Mouse (Mus musculus): ENCODE results near the gene Osgin1. TPM values are rescaled to one million over a fixed set of nuclear protein-coding genes. Genes with fewer than 3 reads are reported as not detected.

Gene Osgin1
- polyA plus RNA-seq, 1 experiment from 2014 or later = 0.35 TPM

- Histone ChIP-seq H3K36me3 (ENCODE audit: control insufficient read depth, insufficient read depth, low read length) (no peaks in the 10 kb centered on the region), H3K9me3 (ENCODE audit: control insufficient read depth, low read length) (no peaks in the 10 kb centered on the region), H3K27ac (ENCODE audit: low read depth, low read length) (no peak overlapping the region), H3K4me3 (ENCODE audit: low read depth, low read length) (no peak overlapping the region), H3K9ac (replicated peaks; ENCODE audit: low read depth, low read length) (no peak overlapping the region), H3K4me1 (ENCODE audit: control insufficient read depth, insufficient read depth, low read length) (no peaks in the 10 kb centered on the region; the same call in none of the 2 replicates), H3K27me3 (ENCODE audit: control insufficient read depth, insufficient read depth, low read length) (0 out of 2 replicates have a peak, but pooled peaks cover 1% of the 10 kb centered on the region), H3K4me2 (ENCODE audit: low read depth, low read length) (no peak overlapping the region)
- no peak for ATAC-seq (ENCODE audit: low read depth)
- 96% methylated on average over 8 of the region's 8 CpGs for WGBS
Observed at GRCm38 (mm10) chr8:119442970-119443369, 9.0 kb downstream of the Osgin1 start.

DNA sequence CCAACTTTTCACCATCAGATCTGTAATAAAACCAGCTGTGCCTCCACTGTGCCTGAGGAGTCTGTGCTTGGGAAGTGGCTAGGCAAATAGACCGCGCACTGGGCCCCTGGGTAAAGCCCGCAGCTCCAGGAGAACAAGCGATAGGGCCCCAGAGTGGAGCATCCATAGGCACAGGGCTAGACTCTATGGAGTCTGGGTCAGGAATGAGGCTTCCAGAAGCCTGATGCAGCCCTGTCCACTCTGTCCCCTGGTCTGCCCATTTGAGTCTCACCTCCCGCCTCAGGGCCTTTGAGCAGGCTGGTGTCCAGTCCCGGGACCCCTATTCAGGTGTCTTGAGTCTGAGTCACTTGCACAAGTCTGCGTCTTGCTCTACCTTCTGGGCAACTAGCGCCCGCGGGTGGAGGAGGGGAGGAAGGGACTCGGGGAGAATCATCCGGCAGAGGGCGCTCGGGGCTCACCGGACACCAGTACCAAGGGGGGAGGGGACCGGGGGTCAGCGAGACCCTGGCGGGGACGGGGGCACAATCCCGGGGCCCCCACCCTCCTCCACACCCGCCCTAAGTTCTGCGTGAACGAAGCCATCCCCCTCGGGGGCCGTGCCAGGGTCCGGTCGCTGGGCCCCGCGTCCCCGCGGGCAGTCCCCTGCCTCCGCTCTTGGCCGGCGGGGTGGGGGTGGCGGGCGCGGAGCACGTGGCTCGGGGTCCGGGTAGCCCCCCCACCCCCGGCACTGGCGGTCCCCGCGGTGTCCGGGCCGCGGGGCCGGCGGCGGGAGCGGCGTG, 12.5 kb downstream of the Osgin1 start, which contains the start of gene Necab2:
TSS of gene Necab2 (plus strand) at position 509 of the 779 bp plus-strand sequence.
- Histone ChIP-seq H3K9me3 (ENCODE audit: control insufficient read depth, low read length) (no peaks in the 10 kb centered on the region), H3K4me1 (ENCODE audit: control insufficient read depth, insufficient read depth, low read length) (no peaks in the 10 kb centered on the region), H3K27me3 (ENCODE audit: control insufficient read depth, insufficient read depth, low read length) (peaks cover 7% of the 10 kb centered on the region; the same call in 1 of the 2 replicates), H3K27ac (ENCODE audit: low read depth, low read length) (no peak within 1 kb of the TSS), H3K4me3 (ENCODE audit: low read depth, low read length) (peak within 1 kb of the TSS; percentile 58), H3K9ac (replicated peaks; ENCODE audit: low read depth, low read length) (peak within 1 kb of the TSS; percentile 70), H3K4me2 (ENCODE audit: low read depth, low read length) (peak within 1 kb of the TSS; percentile 76), H3K36me3 (ENCODE audit: control insufficient read depth, insufficient read depth, low read length) (no peaks in the 10 kb centered on the region)
- ATAC-seq (ENCODE audit: low read depth) = peak; percentile 66
- WGBS = 3% methylated on average over 17 of the region's 52 CpGs

GRCm38 (mm10) chr8:119446990-119447780, 13.3 kb downstream of the Osgin1 start:
- Histone ChIP-seq H3K4me1 (ENCODE audit: control insufficient read depth, insufficient read depth, low read length) (no peaks in the 10 kb centered on the region), H3K4me3 (ENCODE audit: low read depth, low read length) (peak overlapping the region; percentile 58), H3K9me3 (ENCODE audit: control insufficient read depth, low read length) (no peaks in the 10 kb centered on the region), H3K9ac (replicated peaks; ENCODE audit: low read depth, low read length) (peak overlapping the region; percentile 70), H3K36me3 (ENCODE audit: control insufficient read depth, insufficient read depth, low read length) (no peaks in the 10 kb centered on the region), H3K4me2 (ENCODE audit: low read depth, low read length) (peak overlapping the region; percentile 76), H3K27me3 (ENCODE audit: control insufficient read depth, insufficient read depth, low read length) (peaks cover 7% of the 10 kb centered on the region; the same call in 1 of the 2 replicates), H3K27ac (ENCODE audit: low read depth, low read length) (no peak overlapping the region)
- ATAC-seq (ENCODE audit: low read depth) = peak; percentile 39; the same call in 1 of the 2 replicates
- WGBS = 1% methylated on average over 42 of the region's 80 CpGs

DNA sequence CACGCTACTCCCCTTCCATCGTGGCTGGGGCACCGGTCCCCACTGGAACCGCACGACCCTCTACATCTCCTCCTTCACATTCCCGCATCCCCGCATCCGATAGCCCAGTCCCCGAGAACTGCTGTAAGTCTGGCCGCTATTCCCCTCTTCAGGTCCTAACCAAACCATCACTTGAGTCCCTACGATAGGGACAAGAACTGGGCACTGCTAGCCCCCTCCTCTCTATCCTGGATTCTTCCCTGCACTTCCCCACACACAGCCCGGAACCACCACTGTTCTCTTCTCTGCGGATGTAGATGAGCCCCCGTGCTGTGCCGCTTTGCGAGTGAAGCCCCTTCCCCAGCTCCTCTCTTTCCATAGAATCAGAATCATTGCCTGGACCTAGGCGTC, 13.9 kb downstream of the Osgin1 start:
- no peaks in the 10 kb centered on the region for H3K9me3 ChIP-seq (ENCODE audit: control insufficient read depth, low read length)
- H3K4me3 ChIP-seq (ENCODE audit: low read depth, low read length) = peak overlapping the region; percentile 58
- peak overlapping the region; percentile 76 for H3K4me2 ChIP-seq (ENCODE audit: low read depth, low read length)
- no peaks in the 10 kb centered on the region for H3K36me3 ChIP-seq (ENCODE audit: control insufficient read depth, insufficient read depth, low read length)
- ATAC-seq (ENCODE audit: low read depth) = no peak
- 0% methylated on average over 17 of the region's 17 CpGs for WGBS
- H3K27me3 ChIP-seq (ENCODE audit: control insufficient read depth, insufficient read depth, low read length) = peaks cover 7% of the 10 kb centered on the region; the same call in 1 of the 2 replicates
- H3K27ac ChIP-seq (ENCODE audit: low read depth, low read length) = no peak overlapping the region
- no peaks in the 10 kb centered on the region for H3K4me1 ChIP-seq (ENCODE audit: control insufficient read depth, insufficient read depth, low read length)
- peak overlapping the region; percentile 70 for H3K9ac ChIP-seq (replicated peaks; ENCODE audit: low read depth, low read length)

DNA sequence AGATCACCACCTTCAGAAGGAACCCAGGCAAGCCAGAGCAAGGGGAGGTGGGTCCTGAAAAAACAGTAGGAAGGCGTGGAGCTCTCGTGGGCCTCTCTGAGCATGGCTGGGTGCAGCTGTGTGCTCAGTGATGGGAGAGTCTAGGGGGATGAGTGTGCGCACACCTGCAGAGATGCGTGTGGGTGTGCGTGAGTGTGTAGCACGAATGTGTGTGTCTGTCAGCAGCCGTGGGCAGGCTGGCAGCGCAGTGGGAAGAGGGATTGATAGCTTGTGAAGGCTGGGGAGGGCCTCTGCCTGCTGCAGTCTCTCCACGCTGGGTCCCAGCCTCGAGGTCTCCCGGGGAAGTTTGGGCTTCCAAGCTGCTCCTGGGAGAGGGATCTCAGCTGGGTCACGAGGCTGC, 15.7 kb downstream of the Osgin1 start:
- Histone ChIP-seq H3K27ac (ENCODE audit: low read depth, low read length) (no peak overlapping the region), H3K4me3 (ENCODE audit: low read depth, low read length) (no peak overlapping the region), H3K4me2 (ENCODE audit: low read depth, low read length) (no peak overlapping the region), H3K36me3 (ENCODE audit: control insufficient read depth, insufficient read depth, low read length) (no peaks in the 10 kb centered on the region), H3K9ac (replicated peaks; ENCODE audit: low read depth, low read length) (no peak overlapping the region), H3K27me3 (ENCODE audit: control insufficient read depth, insufficient read depth, low read length) (peaks cover 7% of the 10 kb centered on the region; the same call in 1 of the 2 replicates), H3K4me1 (ENCODE audit: control insufficient read depth, insufficient read depth, low read length) (no peaks in the 10 kb centered on the region), H3K9me3 (ENCODE audit: control insufficient read depth, low read length) (no peaks in the 10 kb centered on the region)
- WGBS = 77% methylated on average over 12 of the region's 12 CpGs
- ATAC-seq (ENCODE audit: low read depth) = no peak

DNA sequence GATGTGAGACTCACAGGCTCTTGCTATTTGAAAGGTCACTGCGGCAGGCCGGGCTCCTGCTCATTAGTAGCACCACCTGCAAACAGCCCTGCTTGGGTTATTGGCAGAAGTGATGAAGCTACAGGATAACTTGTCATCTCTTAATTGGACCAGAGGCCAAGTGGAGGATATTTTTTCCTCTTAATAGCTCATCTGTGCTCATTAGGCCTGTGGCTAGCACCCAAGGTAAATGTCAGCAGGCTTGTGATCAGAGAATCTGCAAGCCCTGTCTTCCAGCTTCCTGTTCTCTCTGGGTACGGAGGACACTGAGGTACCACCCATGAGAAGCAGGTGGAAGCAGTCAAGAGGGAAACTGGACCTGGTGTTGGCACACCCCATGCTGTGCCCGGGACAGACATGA, 17.2 kb downstream of the Osgin1 start:
- H3K27ac ChIP-seq (ENCODE audit: low read depth, low read length) = no peak overlapping the region
- peaks cover 7% of the 10 kb centered on the region; the same call in 1 of the 2 replicates for H3K27me3 ChIP-seq (ENCODE audit: control insufficient read depth, insufficient read depth, low read length)
- WGBS = 87% methylated on average over 4 of the region's 4 CpGs
- H3K4me1 ChIP-seq (ENCODE audit: control insufficient read depth, insufficient read depth, low read length) = no peaks in the 10 kb centered on the region
- no peak overlapping the region for H3K4me3 ChIP-seq (ENCODE audit: low read depth, low read length)
- no peaks in the 10 kb centered on the region for H3K9me3 ChIP-seq (ENCODE audit: control insufficient read depth, low read length)
- no peak overlapping the region for H3K4me2 ChIP-seq (ENCODE audit: low read depth, low read length)
- H3K9ac ChIP-seq (replicated peaks; ENCODE audit: low read depth, low read length) = no peak overlapping the region
- H3K36me3 ChIP-seq (ENCODE audit: control insufficient read depth, insufficient read depth, low read length) = no peaks in the 10 kb centered on the region
- ATAC-seq (ENCODE audit: low read depth) = no peak

GRCm38 (mm10) chr8:119452919-119453318, 19.0 kb downstream of the Osgin1 start:
- WGBS = 94% methylated on average over 5 of the region's 5 CpGs
- no peak for ATAC-seq (ENCODE audit: low read depth)
- Histone ChIP-seq H3K27ac (ENCODE audit: low read depth, low read length) (no peak overlapping the region), H3K9ac (replicated peaks; ENCODE audit: low read depth, low read length) (no peak overlapping the region), H3K4me1 (ENCODE audit: control insufficient read depth, insufficient read depth, low read length) (no peaks in the 10 kb centered on the region), H3K27me3 (ENCODE audit: control insufficient read depth, insufficient read depth, low read length) (peaks cover 6% of the 10 kb centered on the region; the same call in 1 of the 2 replicates), H3K4me2 (ENCODE audit: low read depth, low read length) (no peak overlapping the region), H3K4me3 (ENCODE audit: low read depth, low read length) (no peak overlapping the region), H3K9me3 (ENCODE audit: control insufficient read depth, low read length) (no peaks in the 10 kb centered on the region), H3K36me3 (ENCODE audit: control insufficient read depth, insufficient read depth, low read length) (no peaks in the 10 kb centered on the region)

DNA sequence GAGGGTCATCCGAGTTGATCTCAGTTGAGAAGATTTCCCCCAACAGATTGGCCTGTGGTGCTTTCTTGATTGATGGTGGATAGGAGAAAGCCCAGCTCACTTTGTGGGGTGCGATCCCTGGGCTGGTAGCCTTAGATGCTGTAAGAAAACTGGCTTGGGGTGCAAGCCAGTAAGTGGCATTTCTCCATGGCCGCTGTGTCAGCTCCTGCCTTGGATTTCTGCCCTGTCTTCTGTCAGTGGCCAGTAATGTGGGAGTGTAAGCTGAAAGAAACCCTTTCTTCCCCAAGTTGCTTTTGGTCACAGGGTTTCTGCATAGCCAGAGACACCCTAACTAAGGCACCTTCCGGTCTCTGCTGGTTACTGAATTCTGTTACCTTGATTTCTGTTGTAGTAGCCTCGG, 22.1 kb downstream of the Osgin1 start:
- Histone ChIP-seq H3K4me2 (ENCODE audit: low read depth, low read length) (no peak overlapping the region), H3K4me3 (ENCODE audit: low read depth, low read length) (no peak overlapping the region), H3K27me3 (ENCODE audit: control insufficient read depth, insufficient read depth, low read length) (no peaks in the 10 kb centered on the region), H3K36me3 (ENCODE audit: control insufficient read depth, insufficient read depth, low read length) (no peaks in the 10 kb centered on the region), H3K9me3 (ENCODE audit: control insufficient read depth, low read length) (no peaks in the 10 kb centered on the region), H3K4me1 (ENCODE audit: control insufficient read depth, insufficient read depth, low read length) (peaks cover 4% of the 10 kb centered on the region; the same call in 1 of the 2 replicates), H3K9ac (replicated peaks; ENCODE audit: low read depth, low read length) (no peak overlapping the region), H3K27ac (ENCODE audit: low read depth, low read length) (no peak overlapping the region)
- 87% methylated on average over 5 of the region's 5 CpGs for WGBS
- ATAC-seq (ENCODE audit: low read depth) = no peak

All from neural tube, embryonic 14.5 days (tissue).